Mouse (Mus musculus) gastrocnemius, adult 2 months (tissue): ENCODE measurements around the gene Tmem129. TPM values are rescaled to one million over a fixed set of nuclear protein-coding genes. Genes with fewer than 3 reads are reported as not detected.

Experiments used
- DNase-seq: peaks from one replicate; pipeline ENCODE4 v3.0.0; 2022
- H3K27ac ChIP-seq: fragments of 200-600 bp; 2 replicates; pipeline ENCODE4 v1.8.1; 2022; ENCODE audit warnings: mild to moderate bottlenecking
- H3K4me3 ChIP-seq: fragments of 200-600 bp; 2 replicates; pipeline ENCODE4 v1.8.1; 2022; ENCODE audit warnings: mild to moderate bottlenecking, moderate library complexity
- CTCF ChIP-seq: fragments of 200-600 bp; IDR thresholded peaks from 2 replicates; pipeline ENCODE4 v1.8.1; 2022; ENCODE audit warnings: antibody characterized with exemption, mild to moderate bottlenecking, moderate library complexity
- intact Hi-C: fragments of 180-260 bp; cut with DNase I; formaldehyde crosslinking; loops from one replicate; pipeline ENCODE4 v1.15.1; 2025
- total RNA-seq, 2 experiments: library from RNA; stranded (reverse); gene quantifications; 2 replicates each; pipeline ENCODE4 v1.2.3; 2021

Gene Tmem129
- total RNA-seq, 2 experiments from 2014 or later, result 9.0 to 11.7 TPM

DNA sequence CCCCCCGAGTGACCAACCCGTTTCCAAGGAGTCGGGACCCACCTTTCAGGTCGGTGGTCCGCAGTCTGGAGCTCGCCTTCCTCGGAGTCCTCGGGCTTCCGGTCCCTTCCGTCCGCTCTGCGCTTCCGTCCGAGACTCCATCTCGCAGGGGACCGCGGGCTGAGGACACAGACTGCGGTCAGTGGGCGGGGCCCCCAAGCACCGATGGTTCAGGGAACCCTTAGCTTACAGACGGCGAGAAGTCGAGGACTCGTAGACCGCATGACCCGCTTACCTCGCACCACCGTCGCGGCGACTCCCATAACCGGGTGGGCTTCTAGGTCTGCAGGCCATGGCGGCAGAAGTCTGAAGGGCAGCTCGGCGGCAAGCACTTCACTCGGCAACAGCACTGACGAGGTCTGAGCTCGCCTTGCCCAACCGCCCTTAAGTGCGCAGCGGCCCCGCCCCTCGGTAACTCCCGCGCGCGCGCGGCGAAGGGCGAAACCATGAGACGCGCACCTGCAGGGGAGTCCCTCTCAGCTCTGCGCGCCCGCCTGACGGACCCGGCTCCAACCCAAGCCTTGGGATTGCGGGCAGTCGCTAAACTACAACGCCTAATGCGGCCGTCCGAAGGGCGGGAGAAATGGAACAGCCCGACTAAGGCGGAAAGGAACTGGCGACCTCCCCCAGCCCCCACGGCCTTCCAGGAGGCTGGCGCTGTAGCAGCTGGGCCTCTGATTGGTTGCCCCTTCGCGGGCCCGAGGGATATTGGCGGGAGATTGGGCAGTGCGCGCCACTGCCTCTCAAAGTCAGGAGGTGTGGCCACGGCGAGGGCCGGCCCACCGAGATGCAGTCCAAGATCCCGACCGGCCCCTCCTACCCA is 6.1 kb downstream of the Tmem129 start, which contains the start of gene Slbp:
Slbp (minus strand) TSS at position 654 of the 862 bp plus-strand sequence.
- Histone ChIP-seq H3K27ac (peak within 1 kb of the TSS; percentile 97), H3K4me3 (peak within 1 kb of the TSS; percentile 94)
- peak; percentile 98 for DNase-seq
- intact Hi-C loops, result no loop called here
- no peak for TF ChIP-seq CTCF

DNA sequence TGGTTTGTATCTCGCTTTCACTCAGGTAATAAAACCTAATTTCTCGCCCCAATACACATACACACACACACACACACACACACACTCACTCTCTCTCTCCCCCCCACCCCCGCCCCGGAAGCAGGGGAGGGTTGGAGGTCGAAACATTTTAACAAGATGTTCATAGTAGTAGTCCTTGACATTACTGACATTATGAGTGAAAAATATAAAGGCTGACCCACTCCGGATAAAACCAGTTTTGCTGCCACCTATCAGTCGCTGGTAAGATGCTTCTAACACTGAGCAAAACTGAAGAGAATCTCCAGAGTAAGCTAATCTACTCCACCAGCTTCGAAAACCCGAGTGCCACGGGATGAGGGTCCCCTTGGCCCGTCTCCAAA is 6.7 kb downstream of the Tmem129 start:
- DNase-seq, result no peak
- peak overlapping the region; percentile 97 for H3K27ac ChIP-seq
- intact Hi-C loops, result no loop called here
- H3K4me3 ChIP-seq, result peak overlapping the region; percentile 94
- TF ChIP-seq CTCF, result no peak; the same call in 1 of the 2 replicates

DNA sequence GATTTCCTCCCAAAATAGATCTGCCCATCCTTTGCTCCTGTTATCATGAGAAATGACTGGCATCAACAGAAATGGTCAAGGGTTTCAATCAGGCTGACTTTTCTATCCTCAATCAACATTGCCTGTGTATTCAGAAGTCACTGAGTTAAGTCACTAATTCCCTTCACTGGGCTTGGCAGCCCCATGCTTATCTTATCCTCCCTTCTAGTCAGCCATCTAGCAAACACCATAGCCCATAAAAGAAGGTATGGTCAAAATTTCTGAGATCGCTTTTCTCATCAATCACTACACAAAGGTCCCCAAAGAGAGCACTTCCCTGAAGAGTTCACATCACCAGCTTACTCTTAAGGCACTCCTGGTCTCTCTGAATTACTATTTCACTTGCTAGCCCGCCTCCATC is 7.2 kb downstream of the Tmem129 start:
- H3K4me3 ChIP-seq, result peak overlapping the region; percentile 94
- peak overlapping the region; percentile 97 for H3K27ac ChIP-seq
- intact Hi-C loops, result no loop called here
- DNase-seq, result no peak
- no peak for TF ChIP-seq CTCF

DNA sequence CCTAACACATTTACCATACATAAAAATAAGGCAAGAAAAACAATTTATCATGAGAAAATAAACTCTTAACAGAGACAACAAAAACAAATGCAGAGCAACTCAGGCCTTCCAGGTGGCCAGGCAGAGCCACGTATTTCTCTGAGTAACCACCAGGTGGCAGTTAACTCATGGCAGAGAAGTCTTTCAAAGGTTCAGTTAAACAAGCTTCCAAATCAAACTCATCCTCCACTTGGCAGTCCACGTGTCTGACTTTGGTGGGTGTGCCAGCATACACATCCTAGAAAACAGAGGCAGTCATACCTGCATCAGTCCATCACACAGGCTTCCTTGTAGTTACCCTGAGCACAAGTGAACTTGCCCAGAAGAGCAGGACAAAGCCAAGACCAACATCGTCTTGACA is 17.6 kb downstream of the Tmem129 start:
- peak; percentile 58 for DNase-seq
- TF ChIP-seq CTCF, result peak; percentile 89
- Histone ChIP-seq H3K27ac (peak overlapping the region; percentile 9), H3K4me3 (no peak overlapping the region)
- intact Hi-C loops, result no loop called here

DNA sequence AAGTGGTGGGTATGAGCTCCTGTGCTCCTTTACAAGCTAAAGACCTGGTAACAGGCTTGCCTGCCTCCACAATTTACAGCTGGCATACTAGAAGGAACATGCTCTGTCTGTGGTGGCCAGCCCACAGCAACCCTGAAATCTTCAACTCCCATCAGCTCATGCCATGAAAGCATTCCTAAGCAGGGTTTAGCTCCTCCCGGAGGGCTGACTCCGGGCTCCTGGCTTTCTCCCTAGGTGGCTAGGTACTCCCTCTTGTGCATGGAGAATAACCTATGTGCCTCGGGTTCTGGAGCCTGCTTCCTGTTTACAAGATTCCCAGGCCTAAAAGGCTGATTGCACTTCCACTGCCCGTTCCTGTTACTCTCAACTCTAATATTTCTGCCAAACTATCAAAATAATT is 19.4 kb downstream of the Tmem129 start:
- intact Hi-C loops, result no loop called here
- Histone ChIP-seq H3K4me3 (no peak overlapping the region), H3K27ac (peak overlapping the region; percentile 78)
- no peak for DNase-seq
- TF ChIP-seq CTCF, result no peak

DNA sequence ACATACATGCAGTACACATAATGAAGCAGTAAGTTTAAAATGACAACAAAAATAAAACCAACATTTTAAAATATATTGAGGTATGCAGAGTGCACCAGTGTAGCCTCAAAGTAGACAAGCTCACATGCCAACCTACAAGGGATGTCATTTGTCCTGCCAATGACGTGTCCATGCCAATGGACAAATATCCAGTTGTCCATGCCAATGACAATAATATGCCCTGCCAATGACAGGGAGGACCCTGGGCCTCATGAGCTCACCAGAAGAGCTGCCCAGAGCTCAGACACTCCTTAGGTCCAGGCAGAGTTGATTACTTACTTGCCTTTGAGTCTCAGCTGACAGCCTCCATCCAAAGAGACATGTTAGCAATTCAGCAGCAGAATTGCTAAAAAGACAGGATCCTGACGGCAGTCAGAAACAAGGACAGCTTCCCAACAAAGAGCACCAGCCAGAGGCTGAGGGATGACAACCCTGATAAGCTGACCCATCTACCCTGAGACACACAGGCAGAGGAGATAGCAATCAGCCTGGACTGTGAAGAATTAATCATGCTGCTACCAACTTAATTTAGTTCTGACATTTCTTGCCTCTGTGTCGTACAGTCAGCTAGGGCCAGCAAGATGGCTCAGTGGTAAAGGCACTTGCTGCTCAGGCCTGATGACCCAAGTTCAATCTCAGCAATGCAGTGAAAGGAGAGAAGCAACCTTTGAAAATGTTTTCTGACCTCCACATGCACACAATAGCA is 20.4 kb downstream of the Tmem129 start:
- Histone ChIP-seq H3K4me3 (no peak overlapping the region), H3K27ac (peak overlapping the region; percentile 78)
- no peak for TF ChIP-seq CTCF
- DNase-seq, result peak; percentile 28
- intact Hi-C loops, result no loop called here

DNA sequence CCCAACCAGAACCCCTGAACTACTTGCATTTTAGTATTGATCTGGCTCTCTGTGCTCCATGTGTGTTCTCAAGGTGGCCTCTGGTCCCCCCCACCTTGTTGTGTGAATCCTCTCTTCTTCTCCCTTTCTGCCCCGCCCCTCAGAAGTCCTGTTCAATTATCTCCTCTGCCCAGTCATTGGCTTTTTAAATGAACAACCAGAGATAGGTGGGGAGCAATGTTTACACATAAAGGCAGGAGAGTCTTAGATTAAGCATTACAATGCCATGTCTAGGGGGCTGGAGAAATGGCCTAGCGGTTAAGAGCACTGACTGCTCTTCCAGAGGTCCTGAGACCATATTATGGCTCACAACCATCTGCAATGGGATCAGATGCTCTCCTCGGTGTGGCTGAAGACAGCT is 22.9 kb downstream of the Tmem129 start:
- TF ChIP-seq CTCF, result no peak
- no peak overlapping the region for H3K27ac ChIP-seq
- intact Hi-C loops, result no loop called here
- no peak for DNase-seq
- H3K4me3 ChIP-seq, result no peak overlapping the region

DNA sequence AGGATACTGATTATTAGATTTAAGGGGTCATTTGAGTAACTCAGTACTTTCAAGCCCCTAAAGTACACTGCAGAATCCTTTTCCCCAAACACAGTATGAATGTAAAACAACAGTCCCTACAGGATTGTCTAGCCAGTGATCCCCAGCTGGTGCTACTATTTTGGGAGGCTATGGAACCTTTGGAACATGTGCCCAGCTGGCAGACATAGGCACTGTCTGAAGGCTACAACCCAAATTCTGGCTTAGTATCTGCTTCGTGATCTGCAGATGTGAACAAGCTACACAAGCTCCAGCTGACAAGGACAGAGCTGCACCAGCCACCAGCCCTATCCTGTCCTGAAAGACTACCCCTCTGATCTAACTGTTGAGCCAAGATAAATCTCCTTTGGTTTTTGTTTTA is 25.7 kb downstream of the Tmem129 start:
- intact Hi-C loops, result no loop called here
- peak overlapping the region; percentile 97 for H3K27ac ChIP-seq
- peak; percentile 69 for DNase-seq
- no peak overlapping the region for H3K4me3 ChIP-seq
- TF ChIP-seq CTCF, result no peak

DNA sequence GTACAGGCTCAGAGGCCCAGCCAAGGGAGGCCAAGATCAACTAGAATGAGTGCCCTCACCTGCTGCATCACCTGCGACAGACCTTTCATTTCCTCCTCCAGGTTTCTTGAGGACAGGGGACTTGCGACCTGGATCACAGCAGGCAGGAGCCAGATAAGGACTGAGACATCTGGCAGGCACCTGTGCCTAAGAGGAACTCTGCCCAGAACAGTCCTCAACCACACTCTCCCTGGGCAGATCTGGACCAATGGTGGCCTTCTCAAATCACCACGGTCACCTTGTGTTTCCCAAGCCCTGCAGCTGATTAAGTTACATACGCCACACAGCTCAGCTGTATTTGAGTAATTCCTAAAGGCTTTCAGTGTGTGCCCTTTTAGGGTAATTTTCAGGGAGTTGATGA is 27.6 kb downstream of the Tmem129 start:
- H3K4me3 ChIP-seq, result peak overlapping the region; percentile 97
- intact Hi-C loops, result no loop called here
- DNase-seq, result peak; percentile 85

DNA sequence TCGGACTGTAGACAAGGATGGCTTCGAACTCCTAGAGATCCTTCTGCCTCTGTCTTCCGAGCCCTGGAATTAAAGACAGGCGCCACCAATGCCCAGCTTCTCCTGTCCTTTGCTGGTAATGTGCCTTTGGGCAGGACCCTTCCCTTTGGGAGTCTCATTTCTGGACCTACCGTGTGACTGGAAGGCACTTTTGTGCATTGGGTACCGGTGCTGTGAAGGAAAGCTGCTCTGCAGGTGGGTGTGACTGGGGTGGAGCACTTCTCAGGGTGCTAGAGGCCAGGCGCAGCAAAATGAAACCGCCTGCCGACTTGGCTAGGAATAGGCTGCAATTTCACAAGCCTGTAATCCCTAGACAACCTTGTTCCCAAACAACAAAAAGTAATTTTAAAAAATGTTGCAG is 28.2 kb downstream of the Tmem129 start:
- no peak for TF ChIP-seq CTCF
- intact Hi-C loops, result no loop called here
- Histone ChIP-seq H3K27ac (peak overlapping the region; percentile 97), H3K4me3 (peak overlapping the region; percentile 97)
- peak; percentile 80 for DNase-seq

More for the DNA sequence above, 27.6 kb downstream of the Tmem129 start:
- H3K27ac ChIP-seq, result peak overlapping the region; percentile 97
- no peak for TF ChIP-seq CTCF

DNA sequence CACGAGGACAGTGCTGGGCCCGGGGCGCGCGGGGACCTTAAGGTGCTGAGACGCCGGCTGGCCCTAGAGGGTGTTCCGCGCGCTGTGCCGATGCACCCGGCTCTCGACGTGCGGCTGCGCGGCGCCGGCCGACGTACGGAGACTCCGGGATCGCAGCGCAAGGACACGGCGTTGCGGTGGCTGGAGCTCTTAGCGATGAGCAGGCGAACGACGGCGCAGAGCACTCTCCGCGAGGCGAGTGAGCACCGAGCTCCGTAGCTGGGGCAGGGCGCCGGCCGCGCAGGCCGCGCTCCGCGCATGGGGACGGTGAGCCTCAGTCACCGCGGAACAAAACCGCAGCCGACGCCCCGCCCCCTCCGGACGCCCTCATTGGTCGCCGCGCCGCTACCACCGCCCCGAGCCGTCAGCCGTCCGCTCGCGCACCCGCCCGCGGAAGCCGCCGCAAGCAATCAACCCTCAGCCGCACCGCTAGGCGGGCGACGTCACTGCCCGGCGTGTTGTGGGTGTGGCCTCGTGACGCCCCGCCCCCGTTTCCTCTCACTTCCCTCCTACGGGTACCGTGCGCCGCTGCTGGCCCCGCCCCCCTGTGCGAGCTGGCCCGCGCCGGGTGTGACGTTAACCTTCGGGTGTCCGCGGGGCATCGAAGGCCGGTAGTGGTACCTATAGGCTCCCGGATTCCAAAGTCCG is 28.8 kb downstream of the Tmem129 start, which contains the start of the genes Fam53a and Gm9903:
Fam53a (minus strand) TSS at position 335 of the 687 bp plus-strand sequence.
Gm9903 (plus strand) TSS at position 625 of the 687 bp plus-strand sequence.
- intact Hi-C loops, result loop anchor here (10.0 kb wide), 1 partner anchor 765 kb away; the partner anchor contains the start of gene Depdc5
- peak within 1 kb of the TSS; percentile 97 for H3K27ac ChIP-seq
- DNase-seq, result peak; percentile 100
- peak within 1 kb of the TSS; percentile 97 for H3K4me3 ChIP-seq
- TF ChIP-seq CTCF, result peak; percentile 26

DNA sequence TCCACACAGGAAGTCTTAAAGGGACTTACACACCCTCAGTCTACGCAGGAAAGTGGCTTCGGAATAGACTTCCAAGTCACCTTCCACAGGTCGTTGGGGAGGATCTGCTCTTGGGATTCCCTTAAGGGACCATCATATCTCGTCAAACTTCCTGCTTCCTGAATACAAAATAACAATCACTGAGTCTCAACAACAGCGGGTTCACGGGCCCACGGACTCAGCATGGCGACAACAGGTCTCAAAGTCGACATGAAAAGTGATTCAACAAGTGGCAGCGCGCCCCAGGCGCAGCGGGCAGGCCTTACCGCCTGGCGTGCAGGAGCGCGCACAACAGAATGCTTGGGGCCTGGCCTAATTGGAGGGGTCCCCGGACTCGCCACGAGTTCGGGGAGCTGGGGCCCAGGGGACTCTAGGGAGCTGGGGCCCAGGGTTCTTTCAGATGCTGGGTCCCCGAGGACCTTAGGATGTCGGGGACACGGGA is 29.4 kb downstream of the Tmem129 start:
- TF ChIP-seq CTCF, result no peak
- Histone ChIP-seq H3K27ac (peak overlapping the region; percentile 97), H3K4me3 (peak overlapping the region; percentile 97)
- intact Hi-C loops, result loop anchor here (10.0 kb wide), 1 partner anchor 764 kb away; the partner anchor contains the start of gene Depdc5
- peak; percentile 80 for DNase-seq
